Mouse (Mus musculus): ENCODE results near the gene Taf1.
A peak's percentile ranks its signal among the peaks of the same experiment; 100 is the strongest.

GRCm38 (mm10) chrX:101639741-101640166, 107.2 kb downstream of the Taf1 start, which contains the start of gene Ogt:
- no peak for TF ChIP-seq ZC3H11A (IDR thresholded peaks at IDR 0.05; ENCODE audit: borderline replicate concordance, low read depth, low read length)
- TF ChIP-seq CHD2 (IDR thresholded peaks at IDR 0.05; ENCODE audit: low read depth, low read length), result peak; percentile 93

All from ES-E14 (cell line).